Mouse (Mus musculus) ovary, postnatal 10 days (tissue): ENCODE data around the gene Gm42417.
A peak's percentile ranks its signal among the peaks of the same experiment; 100 is the strongest.

Source experiments
- DNase-seq: peaks from one replicate; pipeline ENCODE4 v3.0.0; 2022; ENCODE audit warnings: low spot score

The Gm42417 gene

DNA sequence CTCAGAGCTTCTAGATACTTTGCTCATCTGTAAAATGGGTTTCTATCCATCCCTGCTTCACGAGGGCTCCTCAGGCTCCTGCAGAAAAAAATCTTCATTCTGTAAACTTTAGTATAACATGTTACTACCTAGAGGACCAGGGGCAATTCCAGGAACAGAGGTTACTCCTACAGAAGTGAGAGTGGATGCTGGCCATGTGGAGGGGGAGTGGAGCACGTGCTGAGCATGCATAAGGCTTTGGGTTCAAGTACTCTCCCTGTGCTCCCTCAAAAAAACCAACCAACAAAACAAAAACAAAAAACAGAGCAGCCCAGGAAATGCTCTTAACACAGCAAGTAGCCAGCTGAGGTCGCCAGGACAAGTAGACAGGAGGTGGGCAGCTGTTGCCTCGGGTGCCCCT, 24.4 kb upstream of the Gm42417 start:
- DNase-seq, result no peak

DNA sequence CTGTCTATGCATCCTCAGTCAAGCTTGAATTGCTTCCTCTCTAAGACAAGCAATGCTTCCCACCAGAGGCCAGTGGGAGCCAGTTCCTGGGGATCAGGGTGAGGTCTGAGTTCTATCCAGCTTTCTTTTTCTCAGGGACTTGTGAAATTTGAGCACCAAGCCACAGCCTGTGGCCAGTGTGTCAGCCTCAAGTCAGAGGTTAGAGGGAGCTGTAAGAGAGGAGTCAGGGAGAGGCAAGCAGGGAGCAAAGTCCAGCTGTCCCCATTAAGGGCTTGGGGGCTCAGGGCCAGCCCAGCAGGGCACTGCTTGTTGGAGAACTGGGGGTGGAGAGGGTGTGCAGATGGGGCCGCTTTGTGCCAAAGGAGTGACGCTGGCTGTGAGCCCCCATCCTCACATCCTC, 24.0 kb upstream of the Gm42417 start:
- no peak for DNase-seq

DNA sequence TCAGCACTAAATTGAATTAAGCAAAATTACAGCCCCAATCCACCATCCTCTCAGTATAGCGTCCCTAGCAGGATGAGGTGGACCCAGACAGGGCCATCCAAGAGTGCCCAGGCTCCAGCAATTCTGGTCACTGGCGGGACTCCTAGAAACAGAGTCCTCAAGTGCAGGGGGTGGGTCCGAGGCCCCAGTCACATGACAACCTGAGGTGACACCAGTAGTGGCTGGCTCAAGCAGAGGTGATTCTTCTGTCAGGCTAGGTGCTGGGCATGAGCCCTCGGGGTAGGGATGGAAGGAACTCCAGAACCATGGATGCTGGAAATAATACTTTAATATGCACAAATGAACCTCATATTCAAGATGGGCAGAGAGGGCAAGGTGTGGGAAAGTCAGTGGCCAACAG, 23.2 kb upstream of the Gm42417 start:
- no peak for DNase-seq

DNA sequence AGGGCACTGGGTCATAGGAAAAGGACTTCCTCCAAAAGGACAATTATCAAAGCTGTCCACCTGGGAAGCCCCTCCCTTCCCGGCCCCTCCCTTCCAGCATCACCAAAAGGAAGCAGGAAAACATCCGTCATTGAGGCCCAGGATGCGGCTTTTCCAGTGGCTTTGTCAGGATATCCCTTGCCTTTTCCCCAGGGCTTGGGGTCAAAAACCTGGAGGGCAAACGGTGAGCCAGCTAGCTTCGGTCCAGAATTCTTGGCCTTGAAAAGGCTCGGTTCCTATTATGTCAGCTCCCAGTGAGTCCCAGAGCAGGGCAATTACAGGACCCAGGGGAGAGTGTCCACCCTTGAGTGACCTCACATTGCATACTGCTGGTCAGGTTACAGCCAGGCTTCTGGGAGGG, 21.7 kb upstream of the Gm42417 start:
- DNase-seq, result no peak

DNA sequence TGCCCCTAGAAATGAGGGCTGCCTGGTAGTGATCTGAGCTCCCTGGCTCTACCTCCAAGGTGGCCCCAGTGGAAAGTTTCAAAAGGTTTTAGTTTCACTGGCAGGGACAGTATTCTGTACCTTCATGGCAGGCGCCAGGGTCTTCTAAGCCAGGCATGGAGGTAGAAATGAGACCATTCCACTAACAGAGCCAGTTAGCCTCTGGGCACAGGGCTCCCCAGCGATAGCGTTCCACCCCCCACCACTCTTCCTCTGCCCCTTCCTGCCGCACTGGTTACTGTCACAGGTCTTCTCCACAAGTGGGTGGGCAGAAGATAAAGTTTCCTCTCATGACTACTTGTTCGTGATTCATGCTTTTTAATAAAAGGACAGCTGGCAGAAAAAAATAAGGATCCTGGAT, 20.7 kb upstream of the Gm42417 start:
- DNase-seq, result no peak

DNA sequence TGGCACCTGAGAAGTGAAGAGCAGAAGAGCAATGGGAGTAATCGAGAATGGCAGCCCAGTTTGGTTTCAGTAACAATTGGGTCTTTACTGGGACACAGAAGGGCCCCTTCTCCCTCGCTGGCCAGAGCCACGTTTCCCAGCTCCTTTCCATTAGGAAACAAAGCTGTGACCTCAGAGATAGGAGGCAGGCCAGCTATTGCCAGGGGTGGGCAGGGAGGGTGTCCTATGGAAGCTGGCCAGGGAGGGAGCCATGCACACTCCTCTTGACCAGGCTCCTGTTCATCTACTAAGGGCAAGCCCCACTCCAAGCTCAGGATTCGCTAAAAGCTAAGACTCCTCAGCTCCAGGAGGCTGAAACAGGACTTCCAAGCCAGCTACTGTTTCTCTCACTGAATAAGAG, 20.0 kb upstream of the Gm42417 start:
- no peak for DNase-seq

DNA sequence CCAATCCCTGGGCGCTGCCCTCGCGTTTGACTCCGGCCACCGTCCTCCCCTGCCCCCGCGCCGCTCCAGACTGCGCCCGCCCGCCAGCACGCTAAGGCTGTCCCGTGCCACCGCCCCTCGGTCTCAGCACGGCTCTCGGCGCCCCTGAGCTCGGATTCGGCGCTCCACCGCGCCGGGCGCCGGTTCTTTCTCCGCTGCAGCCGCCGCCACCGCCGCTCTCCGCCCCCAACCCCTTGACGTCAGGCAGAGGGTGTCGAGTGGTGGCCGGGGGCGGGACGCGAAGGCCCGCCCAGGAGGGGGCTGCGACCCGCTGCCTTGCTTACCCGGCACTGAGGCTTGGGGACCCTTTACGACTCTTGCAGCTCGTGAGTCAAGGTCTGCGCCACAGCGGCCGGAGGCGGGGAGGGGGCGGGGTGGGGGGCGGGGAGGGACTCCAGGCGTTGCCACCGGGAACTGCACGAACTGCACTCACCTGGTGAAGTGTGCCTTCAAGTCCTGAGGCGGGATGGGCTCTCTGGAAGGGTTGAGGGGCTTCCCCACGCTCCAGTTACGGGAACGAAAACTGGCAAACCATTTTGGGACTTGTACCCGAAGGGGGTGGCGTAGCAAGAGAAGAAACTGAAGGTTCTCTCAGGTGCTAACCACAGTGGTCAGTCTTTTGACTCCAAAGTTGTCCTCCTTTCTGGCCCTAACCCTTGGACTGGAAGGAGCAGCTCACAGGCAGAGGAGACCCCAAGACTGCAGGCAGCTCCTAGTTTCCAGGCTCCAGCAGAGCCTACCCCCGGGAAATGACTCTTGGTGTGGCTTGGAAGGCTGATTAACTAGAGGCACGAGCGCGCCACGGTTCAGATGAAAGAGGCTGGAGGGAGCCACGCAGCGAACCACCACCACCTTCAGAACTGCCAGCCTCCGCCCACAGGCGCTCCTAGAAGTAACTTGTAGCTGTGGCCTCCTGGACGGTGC, 19.1 kb upstream of the Gm42417 start, which contains the start of gene Sema4c:
Gene Sema4c, minus strand, starts transcription at position 319 of the 963 bp plus-strand sequence.
- peak; percentile 71 for DNase-seq

DNA sequence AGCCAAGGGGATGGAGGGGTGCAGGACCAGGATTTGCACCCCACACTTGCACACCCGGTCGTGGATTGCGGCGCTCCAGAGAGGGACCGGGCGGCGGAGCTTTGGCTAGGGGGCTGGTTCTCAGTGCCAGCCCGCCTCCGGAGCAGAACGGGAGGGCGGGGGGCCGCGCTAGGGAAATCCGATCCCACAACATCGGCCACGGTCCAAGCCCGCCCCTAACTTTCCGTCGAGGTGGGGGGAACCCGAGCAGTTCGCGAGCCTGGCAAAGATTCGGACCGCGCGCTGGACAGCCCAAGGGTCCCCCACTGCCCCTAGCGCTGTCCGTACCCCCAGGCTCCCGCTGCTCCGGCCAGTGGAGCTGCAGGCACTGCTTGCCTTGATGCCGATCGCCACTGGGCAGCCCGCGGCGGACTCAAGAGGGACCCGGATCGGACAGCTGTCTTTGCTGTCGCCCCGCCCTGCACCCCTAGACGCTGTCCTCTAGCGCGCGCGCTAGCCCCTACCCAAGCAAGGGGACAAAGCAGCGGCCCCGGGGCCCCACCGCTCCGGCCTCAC, 18.3 kb upstream of the Gm42417 start:
- DNase-seq, result peak; percentile 89

DNA sequence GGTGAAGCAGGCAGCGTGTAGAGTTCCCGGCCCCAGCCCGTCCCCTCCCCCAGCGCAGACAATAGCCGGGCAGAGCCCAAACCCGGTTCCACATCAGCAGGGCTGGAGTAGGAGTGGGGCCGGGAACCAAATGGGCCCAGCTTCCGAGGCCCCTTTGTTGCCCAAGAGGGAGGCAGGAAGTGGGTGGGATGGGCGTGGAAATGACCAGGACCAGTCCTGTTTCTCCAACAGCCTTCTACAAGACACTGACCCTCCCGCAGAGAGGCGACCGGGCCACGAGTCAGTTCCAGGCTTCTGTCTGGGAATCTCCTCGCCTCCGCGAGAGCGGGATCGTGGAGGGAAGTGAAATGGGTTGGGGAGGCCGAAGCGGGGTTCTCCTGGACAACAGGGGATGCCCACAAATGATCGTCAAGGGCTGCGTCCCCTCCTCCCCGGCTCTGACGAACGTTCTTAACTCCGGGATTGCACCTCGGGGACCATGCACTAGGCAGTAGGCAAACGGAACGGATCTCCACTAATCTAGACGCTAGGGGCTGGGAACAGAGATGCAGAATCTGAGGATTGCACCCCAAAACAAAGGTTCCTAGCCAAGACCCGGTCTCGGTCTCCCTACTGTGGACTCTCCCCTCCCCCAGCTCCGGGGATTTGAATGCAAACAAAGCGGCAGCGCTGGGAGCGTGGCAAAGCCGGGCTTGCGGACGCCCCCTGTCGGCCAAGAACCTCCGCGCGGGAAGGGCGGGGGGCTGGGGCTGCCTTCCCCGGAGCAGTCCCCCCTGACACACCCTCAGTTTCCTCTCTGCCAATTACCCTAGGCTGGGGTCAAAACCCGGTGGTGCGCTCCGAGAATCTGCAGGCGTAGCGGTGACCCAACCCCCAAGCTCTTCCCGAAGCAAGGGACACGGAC, 17.6 kb upstream of the Gm42417 start:
- DNase-seq, result peak; percentile 91

DNA sequence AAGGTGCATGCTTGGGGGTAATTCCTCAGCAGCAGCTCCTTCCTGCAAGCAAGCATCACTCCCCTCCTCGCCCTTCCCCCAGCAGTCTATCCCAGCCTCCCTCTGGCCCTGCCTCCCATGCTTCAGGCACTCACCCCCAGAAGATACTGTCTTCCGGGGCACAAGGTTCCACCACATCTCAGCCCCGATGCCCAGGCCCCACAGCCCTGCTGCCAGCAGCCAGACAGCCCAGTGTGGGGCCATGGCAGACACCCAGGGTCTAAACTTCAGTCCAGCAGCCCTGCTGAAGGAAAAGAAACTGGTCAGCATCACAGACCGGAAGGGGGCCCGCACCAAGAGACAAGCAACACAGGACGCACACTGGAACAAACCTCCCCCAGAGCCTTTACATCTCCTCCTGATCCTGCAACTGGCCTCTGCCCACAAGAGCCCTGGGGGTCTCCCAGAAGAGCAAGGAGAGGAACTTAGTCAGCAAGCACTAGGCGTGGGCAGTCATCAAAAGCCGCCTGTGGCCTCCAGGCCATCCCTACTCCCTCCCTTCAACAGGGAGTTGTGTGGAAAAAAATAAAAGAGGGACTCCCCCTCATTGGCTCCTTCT, 16.7 kb upstream of the Gm42417 start:
- DNase-seq, result no peak

DNA sequence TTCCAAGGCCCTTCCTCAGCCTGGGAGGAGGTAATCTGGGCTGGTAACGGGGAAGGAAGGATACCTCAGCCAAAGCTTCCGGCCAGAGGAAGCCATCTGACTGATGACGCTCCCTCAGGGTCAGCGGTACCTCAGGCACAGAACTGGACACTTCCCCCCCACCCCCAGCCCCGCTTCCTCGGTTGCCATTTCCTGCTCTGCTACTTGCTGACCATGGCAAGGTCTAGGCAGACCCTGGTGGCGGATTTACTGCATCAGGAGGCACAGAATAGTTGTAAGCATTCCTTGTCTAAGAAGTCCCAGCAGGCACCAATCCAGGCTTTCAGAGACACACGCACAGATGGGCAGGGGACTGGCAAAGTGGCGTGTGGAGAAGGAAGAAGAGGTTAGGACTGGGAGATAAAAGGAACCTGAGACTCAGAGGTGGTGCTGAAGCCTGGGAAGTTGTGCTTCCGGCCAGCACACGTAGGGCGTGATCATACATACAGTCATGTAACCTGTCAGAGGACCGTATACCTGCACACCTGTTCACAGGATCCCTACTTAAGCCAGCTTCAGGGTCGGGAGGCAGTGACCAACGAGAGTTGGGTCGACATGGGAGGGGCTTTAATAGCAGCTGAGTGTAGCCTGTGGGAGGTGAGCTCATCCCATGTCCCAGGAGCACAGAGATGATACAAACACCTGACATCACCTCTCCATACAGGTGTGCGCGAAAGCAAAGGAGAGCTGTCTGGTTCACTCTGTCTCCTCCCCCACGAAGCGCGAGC, 15.6 kb upstream of the Gm42417 start:
- no peak for DNase-seq

DNA sequence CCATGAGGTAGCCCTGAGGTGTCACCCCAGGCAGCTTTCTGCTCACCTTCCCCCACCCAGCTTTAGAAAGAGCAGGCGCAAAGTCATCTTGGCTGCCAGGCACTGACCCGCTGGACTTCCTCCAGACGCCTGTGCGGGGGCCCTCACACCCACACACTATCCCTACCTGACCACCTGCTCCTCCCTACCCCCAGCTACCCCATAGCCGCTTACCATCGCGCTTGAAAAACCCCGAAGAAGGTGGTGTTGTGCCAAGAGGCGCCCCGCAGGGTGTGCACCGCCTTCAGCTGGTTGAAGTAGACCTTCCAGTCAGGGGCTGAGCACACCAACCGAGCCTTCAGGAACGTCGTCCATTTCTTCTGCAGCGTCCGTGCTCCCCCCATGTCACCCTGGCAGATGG, 13.3 kb upstream of the Gm42417 start:
- DNase-seq, result no peak

DNA sequence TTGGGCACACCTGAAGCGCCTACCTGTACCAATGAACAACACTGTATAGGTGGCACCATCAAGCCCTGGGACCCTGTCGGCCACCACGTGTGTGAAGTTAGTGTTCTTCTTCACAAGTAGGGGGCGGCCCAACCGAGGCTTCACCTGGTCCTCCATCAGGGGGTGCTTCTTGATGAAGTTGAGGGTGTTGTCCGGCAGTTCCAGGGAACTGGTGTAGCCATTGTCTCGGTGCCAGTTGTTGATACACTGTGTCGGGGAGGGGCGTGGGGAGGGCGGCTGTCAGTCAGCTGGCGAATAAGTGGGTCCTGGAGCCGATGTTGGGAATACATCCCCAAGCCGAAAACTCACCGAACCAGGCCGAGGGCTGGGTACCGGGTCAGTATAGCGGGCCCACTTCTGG, 12.7 kb upstream of the Gm42417 start:
- no peak for DNase-seq

DNA sequence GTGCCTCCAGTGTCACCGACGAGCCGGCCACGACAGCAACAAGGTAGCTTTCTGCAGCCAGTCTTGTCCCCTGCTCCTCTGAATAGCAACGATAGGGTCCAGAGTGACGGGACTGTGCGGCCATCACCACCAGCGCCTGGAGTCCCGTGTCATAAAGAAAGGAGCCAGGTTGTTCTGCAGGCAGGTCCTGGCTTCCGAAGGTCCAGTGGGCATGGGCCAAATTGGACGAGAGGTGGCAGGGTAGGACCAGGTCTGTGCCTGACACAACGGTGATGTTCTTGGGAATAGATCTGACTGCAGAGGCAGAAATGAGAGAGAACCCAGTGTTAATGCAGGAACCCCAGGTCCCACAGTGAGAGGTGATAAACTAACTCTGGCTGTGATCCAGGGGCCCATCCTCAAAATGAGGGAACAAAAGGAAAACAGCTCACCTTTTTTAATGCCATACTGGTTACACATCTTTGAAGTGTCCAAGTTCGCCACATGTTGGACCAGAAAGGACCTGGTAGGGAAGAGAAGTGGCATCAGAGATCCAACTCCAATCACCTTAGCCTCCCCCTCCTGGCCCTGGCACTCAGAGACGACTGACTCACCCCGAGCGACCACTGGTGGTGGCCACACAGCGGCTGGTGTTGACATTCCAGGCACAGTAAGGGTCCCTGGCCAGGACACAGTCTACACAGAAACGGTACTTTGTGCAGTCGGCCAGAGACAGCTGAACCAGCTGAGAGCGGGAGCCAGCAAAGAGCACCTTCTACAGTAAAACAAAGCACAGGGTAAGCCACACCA, 11.0 kb upstream of the Gm42417 start:
- DNase-seq, result no peak

DNA sequence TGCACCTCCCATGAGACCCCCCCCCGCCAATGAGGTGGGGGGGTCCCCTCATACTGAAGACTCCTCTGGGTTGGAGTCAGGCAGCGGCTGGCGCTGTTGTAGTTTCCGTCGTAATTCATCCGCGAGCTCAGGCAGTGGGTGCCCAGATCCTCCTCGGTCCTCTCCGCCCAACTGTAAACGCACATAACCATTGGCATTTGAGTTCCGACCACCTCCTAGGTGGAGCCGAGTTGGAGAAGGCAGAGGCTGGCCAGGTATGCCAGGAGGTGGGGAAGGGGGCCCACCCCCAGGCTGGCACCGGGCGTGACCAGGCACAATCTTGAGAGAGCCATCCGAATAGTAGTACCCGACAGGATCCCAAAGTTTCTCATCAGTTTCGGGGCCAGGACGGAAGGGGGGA, 10.3 kb upstream of the Gm42417 start:
- no peak for DNase-seq

DNA sequence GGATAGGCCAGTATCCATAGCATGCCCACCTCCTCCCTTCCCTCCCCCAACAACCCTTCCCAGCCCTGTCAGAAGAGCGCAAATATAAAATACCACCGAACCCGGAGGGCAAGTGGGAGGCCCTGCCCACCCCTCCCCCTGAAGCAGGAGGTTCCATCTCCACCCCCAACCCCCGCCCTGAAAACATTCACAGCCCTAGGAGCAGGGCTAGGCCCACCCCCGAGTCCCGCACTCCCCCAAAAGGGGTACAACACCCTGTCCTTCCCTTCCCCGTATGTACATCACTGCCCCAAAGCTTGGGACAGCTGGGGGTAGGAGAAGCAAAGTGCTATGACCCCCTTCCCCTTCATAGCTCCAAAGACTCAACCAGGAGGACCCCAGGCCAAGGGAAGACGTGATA, 9.5 kb upstream of the Gm42417 start:
- DNase-seq, result no peak

DNA sequence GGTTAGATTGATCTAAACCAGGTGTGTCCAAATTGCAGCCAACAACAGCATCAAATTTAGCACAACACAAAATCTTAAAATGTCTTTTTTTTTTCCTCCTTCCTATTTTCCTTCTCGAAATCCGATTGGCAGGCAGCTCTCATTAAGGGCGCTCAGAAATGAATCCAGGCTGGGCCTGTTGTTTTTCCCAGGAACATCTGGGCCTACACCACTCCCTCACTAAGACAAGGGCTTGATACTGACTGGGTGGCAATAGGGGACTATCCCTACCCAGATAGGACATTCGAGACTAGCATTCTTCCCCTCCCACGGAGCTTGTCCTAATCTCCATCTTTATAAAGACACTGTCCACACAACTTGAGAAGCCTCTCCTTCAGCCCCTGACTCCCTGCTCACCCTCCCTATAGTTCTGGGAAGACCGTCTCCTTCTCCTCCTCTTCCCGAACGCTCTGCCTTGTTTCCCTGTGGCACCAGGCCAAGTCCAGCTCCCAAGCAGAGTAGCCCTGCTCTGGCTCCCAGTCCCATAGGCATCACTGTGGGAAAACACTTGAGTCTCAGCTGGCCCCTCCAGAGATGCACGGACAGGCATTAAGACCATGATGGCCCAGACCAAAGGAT, 8.9 kb upstream of the Gm42417 start:
- DNase-seq, result no peak

DNA sequence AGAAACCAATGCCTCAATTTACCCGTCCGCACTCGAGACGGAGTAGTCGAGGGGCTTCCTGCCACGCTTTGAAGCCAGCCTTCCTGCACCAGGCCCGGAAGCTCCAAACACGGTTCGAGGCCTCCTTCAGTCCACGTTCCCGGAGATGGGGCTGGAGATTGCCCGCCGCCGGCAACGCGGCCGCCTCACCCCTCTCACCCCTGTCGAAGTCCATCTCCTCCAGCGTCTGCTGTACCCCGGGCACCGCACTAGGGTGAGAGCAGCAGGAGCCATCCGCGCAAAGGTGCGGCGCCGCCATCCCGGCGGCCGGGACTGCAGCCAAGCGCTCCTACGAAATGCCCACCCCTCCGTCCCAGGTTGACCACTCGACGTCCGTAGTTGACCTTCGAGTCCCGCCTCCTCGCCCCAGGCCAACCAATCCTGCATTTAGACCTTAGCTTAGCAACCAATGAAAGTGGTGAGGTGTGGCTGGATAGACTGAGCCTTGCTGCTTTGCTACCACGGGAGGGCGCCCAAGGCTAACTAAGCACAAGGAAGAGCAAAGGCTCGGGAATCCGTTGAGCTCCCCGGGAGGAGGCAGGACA, 7.8 kb upstream of the Gm42417 start, which contains the start of gene Ankrd39:
Gene Ankrd39, minus strand, starts transcription at position 558 of the 584 bp plus-strand sequence.
- peak; percentile 91 for DNase-seq

DNA sequence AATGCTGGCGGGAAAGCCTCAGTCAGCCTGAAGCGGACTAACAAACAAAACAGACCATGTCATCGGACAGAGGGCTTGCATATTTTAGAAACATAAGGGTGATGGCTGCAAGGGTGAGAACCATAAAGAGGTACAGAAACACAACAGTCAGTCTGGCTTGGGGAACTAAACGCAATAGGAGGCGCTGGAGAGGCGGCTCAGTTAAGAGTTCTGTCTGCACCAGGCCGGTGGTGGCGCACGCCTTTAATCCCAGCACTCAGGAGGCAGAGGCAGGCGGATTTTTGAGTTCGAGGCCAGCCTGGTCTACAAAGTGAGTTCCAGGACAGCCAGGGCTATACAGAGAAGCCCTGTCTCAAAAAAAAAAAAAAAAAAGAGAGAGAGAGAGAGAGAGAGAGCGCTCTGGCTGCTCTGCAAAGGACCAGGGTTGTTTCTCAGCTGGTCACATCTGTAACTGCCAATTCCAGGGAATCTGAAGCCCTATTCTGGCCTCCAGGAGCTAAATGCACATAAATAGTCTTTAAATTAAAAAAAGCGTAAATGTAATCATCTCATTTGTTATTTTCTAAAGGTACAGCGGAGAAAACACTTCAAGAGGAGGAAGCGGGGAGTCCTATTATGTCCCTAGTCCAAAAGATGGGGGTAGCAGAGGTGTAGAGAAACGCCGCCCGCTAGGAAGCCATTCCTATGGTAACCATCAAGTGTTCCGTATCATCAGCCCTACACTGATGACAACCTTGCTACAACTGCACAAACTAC, 6.8 kb upstream of the Gm42417 start:
- DNase-seq, result no peak
